Mouse (Mus musculus) embryonic facial prominence, embryonic 13.5 days (tissue): ENCODE results near the gene Zc2hc1b. TPM values are rescaled to one million over a fixed set of nuclear protein-coding genes. Genes with fewer than 3 reads are reported as not detected.

Experiments
- ATAC-seq: fragments of 200-750 bp; cut with Nextera tagmentation; 2 replicates; pipeline ENCODE4 v1.8.0; 2017; ENCODE audit warnings: low read depth; ENCODE audit not compliant: insufficient number of reproducible peaks, insufficient read depth, low FRiP score, low TSS enrichment
- H3K27ac ChIP-seq: fragments of 300-500 bp; sonication (generic); 2 replicates; pipeline ENCODE4 v1.5.1; 2015; ENCODE audit warnings: moderate library complexity, mild to moderate bottlenecking, inconsistent platforms
- H3K27me3 ChIP-seq: fragments of 300-500 bp; sonication (generic); 2 replicates; pipeline ENCODE4 v1.6.1; 2015; ENCODE audit warnings: mild to moderate bottlenecking, inconsistent platforms
- H3K36me3 ChIP-seq: fragments of 300-500 bp; sonication (generic); 2 replicates; pipeline ENCODE4 v1.6.1; 2015; ENCODE audit warnings: mild to moderate bottlenecking, inconsistent platforms
- H3K4me1 ChIP-seq: fragments of 300-500 bp; sonication (generic); 2 replicates; pipeline ENCODE4 v1.6.1; 2015; ENCODE audit warnings: inconsistent platforms
- H3K4me2 ChIP-seq: fragments of 300-500 bp; sonication (generic); 2 replicates; pipeline ENCODE4 v1.6.1; 2015; ENCODE audit warnings: moderate library complexity, mild to moderate bottlenecking, inconsistent platforms
- H3K4me3 ChIP-seq: fragments of 300-500 bp; sonication (generic); 2 replicates; pipeline ENCODE4 v1.5.1; 2015; ENCODE audit warnings: mild to moderate bottlenecking, inconsistent platforms
- H3K9ac ChIP-seq: fragments of 300-500 bp; sonication (generic); 2 replicates; pipeline ENCODE4 v1.6.1; 2015; ENCODE audit warnings: mild to moderate bottlenecking, inconsistent platforms
- H3K9me3 ChIP-seq: fragments of 300-500 bp; sonication (generic); 2 replicates; pipeline ENCODE4 v1.6.1; 2016; ENCODE audit warnings: inconsistent platforms
- WGBS: fragments of 180-500 bp; shearing (Covaris S2); methylation state at CpG from one replicate; pipeline ENCODE4 v1.1.7; 2015; ENCODE audit warnings: mixed read lengths; 5-methylcytosine and 5-hydroxymethylcytosine counted together
- polyA plus RNA-seq: library from polyadenylated mRNA; unstranded; fragments of >200 nt; fragmentation: Nextera tagmentation; extraction: Ambion mirVana; gene quantifications from 2 replicates; pipeline ENCODE4 v1.2.1, GENCODE M21; 2015

Gene Zc2hc1b
- polyA plus RNA-seq, 1 experiment from 2014 or later: not detected

GRCm38 (mm10) chr10:13135276-13135675 is 42.5 kb downstream of the Zc2hc1b start:
- Histone ChIP-seq H3K27me3 (no peaks in the 10 kb centered on the region), H3K36me3 (no peaks in the 10 kb centered on the region; the same call in 1 of the 2 replicates), H3K4me1 (0 out of 2 replicates have a peak, but pooled peaks cover 2% of the 10 kb centered on the region), H3K9me3 (no peaks in the 10 kb centered on the region), H3K4me2 (no peak overlapping the region), H3K4me3 (no peak overlapping the region), H3K9ac (no peak overlapping the region), H3K27ac (no peak overlapping the region)
- ATAC-seq: no peak
- 95% methylated on average over 7 of the region's 7 CpGs for WGBS

DNA sequence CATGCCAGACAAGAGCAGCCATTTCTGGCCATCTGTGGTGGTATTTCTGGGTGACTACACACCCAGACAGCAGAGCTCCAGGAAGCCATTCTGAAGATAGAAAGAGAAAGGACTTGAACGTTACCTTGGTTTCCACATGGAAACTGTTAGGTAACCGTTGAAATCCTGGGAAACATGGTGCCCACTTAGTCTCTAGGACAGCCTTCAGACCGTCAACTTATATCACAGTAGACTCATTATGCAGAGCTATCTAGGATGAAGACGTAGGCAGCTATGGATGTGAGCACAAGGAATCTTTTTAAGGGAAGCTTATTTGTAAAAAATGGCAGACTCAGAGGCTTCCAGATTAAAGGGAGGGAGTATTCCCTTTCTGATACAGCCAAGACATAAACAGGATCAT is 44.0 kb downstream of the Zc2hc1b start:
- Histone ChIP-seq H3K4me1 (no peaks in the 10 kb centered on the region), H3K9ac (no peak overlapping the region), H3K27ac (no peak overlapping the region), H3K4me3 (no peak overlapping the region), H3K9me3 (no peaks in the 10 kb centered on the region), H3K4me2 (no peak overlapping the region), H3K36me3 (peaks cover 3% of the 10 kb centered on the region; the same call in 1 of the 2 replicates), H3K27me3 (no peaks in the 10 kb centered on the region)
- no peak for ATAC-seq
- 89% methylated on average over 4 of the region's 4 CpGs for WGBS

GRCm38 (mm10) chr10:13127946-13128345 is 49.9 kb downstream of the Zc2hc1b start:
- Histone ChIP-seq H3K9me3 (no peaks in the 10 kb centered on the region), H3K27ac (no peak overlapping the region), H3K4me2 (no peak overlapping the region), H3K27me3 (no peaks in the 10 kb centered on the region), H3K4me1 (no peaks in the 10 kb centered on the region), H3K36me3 (peaks cover 33% of the 10 kb centered on the region), H3K4me3 (no peak overlapping the region), H3K9ac (no peak overlapping the region)
- ATAC-seq: no peak
- 88% methylated on average over 7 of the region's 7 CpGs for WGBS

- Histone ChIP-seq H3K36me3 (peaks cover 33% of the 10 kb centered on the region), H3K9ac (no peak overlapping the region), H3K4me1 (no peaks in the 10 kb centered on the region), H3K27ac (no peak overlapping the region), H3K9me3 (no peaks in the 10 kb centered on the region), H3K4me2 (no peak overlapping the region), H3K27me3 (no peaks in the 10 kb centered on the region), H3K4me3 (no peak overlapping the region)
- WGBS: 75% methylated on average over 13 of the region's 13 CpGs
- no peak for ATAC-seq
These were observed 50.5 kb downstream of the Zc2hc1b start for GRCm38 (mm10) chr10:13127335-13127734.

DNA sequence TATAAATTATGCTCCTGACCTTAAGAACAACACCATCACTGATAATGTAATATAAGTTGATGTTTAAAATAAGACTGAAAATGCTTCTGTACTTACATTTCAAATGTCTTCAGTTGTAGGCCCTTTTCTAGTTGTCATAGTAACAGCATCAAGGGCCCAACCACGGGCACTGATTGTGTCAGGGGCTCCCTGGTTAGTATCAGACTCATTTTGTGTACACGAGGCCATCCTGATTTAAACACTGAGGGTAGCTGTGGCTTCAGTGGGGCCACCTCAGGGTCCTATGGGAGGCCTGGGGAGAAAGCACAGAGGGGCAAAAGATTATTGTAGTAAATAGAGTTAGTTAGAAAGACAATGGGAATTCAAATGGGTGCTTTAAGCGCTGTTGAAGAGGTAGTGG is 52.0 kb downstream of the Zc2hc1b start:
- no peak overlapping the region for H3K4me2 ChIP-seq
- H3K9me3 ChIP-seq: no peaks in the 10 kb centered on the region
- H3K27ac ChIP-seq: no peak overlapping the region
- H3K27me3 ChIP-seq: no peaks in the 10 kb centered on the region
- 72% methylated on average over 3 of the region's 3 CpGs for WGBS
- H3K4me1 ChIP-seq: no peaks in the 10 kb centered on the region
- no peak overlapping the region for H3K4me3 ChIP-seq
- H3K36me3 ChIP-seq: peaks cover 33% of the 10 kb centered on the region
- no peak for ATAC-seq
- no peak overlapping the region for H3K9ac ChIP-seq

DNA sequence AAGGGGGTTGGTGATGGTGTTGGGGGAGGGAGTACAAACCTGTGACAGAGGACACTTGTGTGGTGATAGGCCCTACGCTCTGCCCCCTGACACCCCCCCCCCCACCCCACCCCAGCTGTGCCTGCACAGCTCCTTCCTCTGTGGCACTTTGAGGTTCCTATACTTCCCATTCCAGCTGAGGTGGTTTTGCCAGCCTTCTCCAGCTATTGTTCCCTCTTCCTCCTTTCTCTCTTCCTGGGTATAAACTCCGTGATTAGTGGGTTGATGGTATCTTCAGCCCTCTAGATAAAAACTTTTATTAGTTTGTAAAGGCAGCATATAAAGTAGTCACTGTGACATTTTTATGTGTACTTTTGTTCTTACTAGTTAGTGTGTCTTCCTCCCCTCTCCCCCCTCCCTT is 58.5 kb downstream of the Zc2hc1b start:
- Histone ChIP-seq H3K27me3 (no peaks in the 10 kb centered on the region), H3K4me1 (peaks cover 5% of the 10 kb centered on the region), H3K4me2 (no peak overlapping the region), H3K36me3 (0 out of 2 replicates have a peak, but pooled peaks cover 5% of the 10 kb centered on the region), H3K9ac (no peak overlapping the region), H3K4me3 (no peak overlapping the region), H3K9me3 (no peaks in the 10 kb centered on the region), H3K27ac (peak overlapping the region; percentile 28; the same call in 1 of the 2 replicates)
- WGBS: 61% methylated on average over 2 of the region's 2 CpGs
- ATAC-seq: no peak

- H3K4me2 ChIP-seq: no peak overlapping the region
- peak overlapping the region; percentile 28; the same call in 1 of the 2 replicates for H3K27ac ChIP-seq
- WGBS: 60% methylated on average over 5 of the region's 5 CpGs
- peaks cover 5% of the 10 kb centered on the region for H3K4me1 ChIP-seq
- 0 out of 2 replicates have a peak, but pooled peaks cover 5% of the 10 kb centered on the region for H3K36me3 ChIP-seq
- H3K9me3 ChIP-seq: no peaks in the 10 kb centered on the region
- H3K9ac ChIP-seq: no peak overlapping the region
- no peak overlapping the region for H3K4me3 ChIP-seq
- H3K27me3 ChIP-seq: no peaks in the 10 kb centered on the region
- ATAC-seq: no peak
These were observed 59.1 kb downstream of the Zc2hc1b start for GRCm38 (mm10) chr10:13118770-13119102.

DNA sequence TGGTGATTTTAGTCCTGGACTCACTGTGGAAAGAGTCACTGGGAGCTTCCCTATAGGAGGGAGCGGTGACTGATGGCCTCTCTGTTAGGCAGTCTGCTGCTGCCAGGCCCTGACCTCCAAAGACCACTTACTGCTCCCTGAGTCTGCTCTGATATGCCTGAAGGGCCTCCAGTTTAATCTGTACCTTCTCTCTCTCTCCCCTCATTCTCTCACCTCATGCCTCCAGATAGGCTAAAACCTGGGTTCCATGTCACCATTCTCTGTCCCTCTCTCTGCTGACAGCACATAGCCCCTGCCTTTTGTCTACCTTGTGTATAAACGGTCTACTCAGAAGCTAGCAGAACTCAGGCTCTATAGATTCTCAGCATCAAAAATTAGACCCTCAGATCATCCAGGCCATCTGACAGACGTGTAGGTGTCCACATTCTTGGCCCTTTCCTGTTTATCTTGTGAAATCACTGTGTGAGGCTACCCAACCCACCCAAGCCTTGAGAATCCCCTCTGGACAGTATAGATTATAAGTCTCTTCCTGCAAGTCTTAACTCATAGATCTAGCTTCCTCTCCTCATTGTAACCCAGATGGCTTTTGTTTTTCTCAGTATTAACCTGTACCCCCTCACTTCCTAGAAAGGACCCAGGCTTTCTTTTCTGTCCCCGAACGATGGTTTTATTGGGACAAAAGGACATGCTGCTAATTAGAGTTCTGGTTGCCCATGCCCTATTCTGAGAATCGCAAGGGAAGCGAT is 59.6 kb downstream of the Zc2hc1b start:
- Histone ChIP-seq H3K27me3 (no peaks in the 10 kb centered on the region), H3K36me3 (0 out of 2 replicates have a peak, but pooled peaks cover 5% of the 10 kb centered on the region), H3K4me2 (no peak overlapping the region), H3K9me3 (no peaks in the 10 kb centered on the region), H3K4me1 (peaks cover 5% of the 10 kb centered on the region), H3K27ac (0 out of 2 replicates have a peak overlapping the region, but pooled peaks have one; percentile 16), H3K4me3 (no peak overlapping the region), H3K9ac (no peak overlapping the region)
- 71% methylated on average over 7 of the region's 7 CpGs for WGBS
- ATAC-seq: no peak

- peak; percentile 57; the same call in 1 of the 2 replicates for ATAC-seq
- no peak overlapping the region for H3K27ac ChIP-seq
- 0 out of 2 replicates have a peak, but pooled peaks cover 5% of the 10 kb centered on the region for H3K36me3 ChIP-seq
- H3K4me1 ChIP-seq: peaks cover 5% of the 10 kb centered on the region
- no peak overlapping the region for H3K4me2 ChIP-seq
- no peak overlapping the region for H3K4me3 ChIP-seq
- H3K27me3 ChIP-seq: no peaks in the 10 kb centered on the region
- no peaks in the 10 kb centered on the region for H3K9me3 ChIP-seq
- WGBS: 42% methylated on average over 9 of the region's 9 CpGs
- no peak overlapping the region for H3K9ac ChIP-seq
These were observed 60.8 kb downstream of the Zc2hc1b start for GRCm38 (mm10) chr10:13116706-13117665.

GRCm38 (mm10) chr10:13115030-13115429 is 62.8 kb downstream of the Zc2hc1b start:
- 66% methylated on average over 4 of the region's 4 CpGs for WGBS
- H3K27ac ChIP-seq: no peak overlapping the region
- ATAC-seq: no peak
- H3K9ac ChIP-seq: no peak overlapping the region
- H3K27me3 ChIP-seq: no peaks in the 10 kb centered on the region
- H3K9me3 ChIP-seq: no peaks in the 10 kb centered on the region
- H3K4me2 ChIP-seq: no peak overlapping the region
- peaks cover 5% of the 10 kb centered on the region for H3K4me1 ChIP-seq
- 0 out of 2 replicates have a peak, but pooled peaks cover 5% of the 10 kb centered on the region for H3K36me3 ChIP-seq
- H3K4me3 ChIP-seq: no peak overlapping the region

GRCm38 (mm10) chr10:13113641-13114040 is 64.2 kb downstream of the Zc2hc1b start:
- Histone ChIP-seq H3K9me3 (no peaks in the 10 kb centered on the region), H3K9ac (no peak overlapping the region), H3K36me3 (0 out of 2 replicates have a peak, but pooled peaks cover 5% of the 10 kb centered on the region), H3K27ac (no peak overlapping the region), H3K4me3 (no peak overlapping the region), H3K27me3 (no peaks in the 10 kb centered on the region), H3K4me1 (peaks cover 5% of the 10 kb centered on the region), H3K4me2 (no peak overlapping the region)
- ATAC-seq: no peak
- WGBS: 77% methylated on average over 4 of the region's 4 CpGs
